Mouse (Mus musculus) kidney, adult 2 months (tissue): ENCODE results near the gene Hamp. TPM values are rescaled to one million over a fixed set of nuclear protein-coding genes. Genes with fewer than 3 reads are reported as not detected.
A peak's percentile ranks its signal among the peaks of the same experiment; 100 is the strongest.

Experiments used
- DNase-seq: peaks from one replicate; pipeline ENCODE4 v3.0.0; 2021
- H3K27ac ChIP-seq: fragments of 200-500 bp; 2 replicates; pipeline ENCODE4 v1.5.1; 2012; ENCODE audit warnings: low read depth, low read length, control low read depth, inconsistent platforms; ENCODE audit not compliant: insufficient read depth
- H3K27me3 ChIP-seq: fragments of 200-500 bp; replicated peaks from 2 replicates; pipeline ENCODE4 v1.6.1; 2012; ENCODE audit warnings: mild to moderate bottlenecking, moderate library complexity, low read length, inconsistent platforms; ENCODE audit not compliant: control insufficient read depth, insufficient read depth
- H3K36me3 ChIP-seq: fragments of 200-500 bp; 2 replicates; pipeline ENCODE4 v1.6.1; 2012; ENCODE audit warnings: mild to moderate bottlenecking, moderate library complexity, low read length, inconsistent platforms; ENCODE audit not compliant: control insufficient read depth, insufficient read depth
- H3K4me1 ChIP-seq: fragments of 200-500 bp; 2 replicates; pipeline ENCODE4 v1.6.1; 2011; ENCODE audit warnings: low read length; ENCODE audit not compliant: control insufficient read depth, insufficient read depth
- H3K4me3 ChIP-seq: fragments of 200-500 bp; 2 replicates; pipeline ENCODE4 v1.5.1; 2011; ENCODE audit warnings: mild to moderate bottlenecking, low read depth, low read length, control low read depth; ENCODE audit not compliant: insufficient read depth
- CTCF ChIP-seq: fragments of 200-500 bp; conservative IDR thresholded peaks from 2 replicates; pipeline ENCODE4 v1.5.1; 2011; ENCODE audit warnings: low read depth, mild to moderate bottlenecking, control low read depth, low read length, moderate library complexity, mixed read lengths; ENCODE audit not compliant: insufficient read depth, insufficient read length
- POLR2A ChIP-seq: fragments of 200-500 bp; IDR thresholded peaks from one replicate; pipeline ENCODE4 v1.6.1; 2011; ENCODE audit warnings: low read depth, low read length, control low read depth
- whole genome bisulfite sequencing: fragments of 180-500 bp; shearing (Covaris S2); methylation state at CpG from one replicate; pipeline ENCODE4 v1.1.7; 2018; 5-methylcytosine and 5-hydroxymethylcytosine counted together
- polyA plus RNA-seq: library from polyadenylated mRNA; depleted of rRNA; stranded (reverse); fragments of >200 nt; gene quantifications from 2 replicates; pipeline ENCODE4 v1.2.3, GENCODE M21; 2012; rRNA removed

Gene Hamp
- not detected in 2 replicates for polyA plus RNA-seq

DNA sequence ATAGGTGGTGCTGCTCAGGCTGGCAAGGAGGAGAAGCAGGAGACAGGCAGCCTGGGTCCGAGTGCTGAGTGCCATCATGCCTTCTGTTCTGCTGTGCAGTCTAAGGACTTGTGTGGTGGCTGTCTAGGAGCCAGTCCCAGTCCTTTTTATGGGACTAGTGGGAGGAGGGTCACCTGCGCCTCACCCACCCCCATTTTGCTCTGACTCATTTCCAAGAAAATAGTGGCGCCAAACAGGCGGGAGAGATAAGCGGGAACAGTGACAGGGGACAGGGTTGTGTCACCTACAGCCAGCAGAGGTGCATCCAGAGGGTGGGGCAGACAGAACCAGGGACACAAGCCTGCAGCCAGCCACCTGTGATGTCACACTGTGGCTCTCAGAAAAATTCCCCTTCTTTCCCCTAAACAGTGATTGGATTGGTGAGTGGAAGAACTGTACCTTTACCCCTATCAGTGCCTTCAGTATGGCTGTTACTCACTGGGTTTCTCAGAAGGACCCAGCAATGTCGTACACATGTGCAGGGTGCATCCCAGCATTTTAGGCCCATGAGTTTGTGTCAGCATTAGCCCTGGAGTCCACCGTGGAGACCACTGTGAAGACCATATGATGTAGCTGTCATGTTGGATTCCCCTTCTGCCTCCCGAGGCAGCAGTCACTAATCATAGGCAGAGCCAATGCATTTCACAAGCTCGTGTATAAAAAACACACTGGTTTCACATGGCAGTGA, at the start of gene Hamp:
Gene Hamp, minus strand, starts transcription at position 124 of the 727 bp plus-strand sequence.
- Histone ChIP-seq H3K27me3 (no peaks in the 10 kb centered on the region), H3K36me3 (peaks cover 2% of the 10 kb centered on the region), H3K27ac (no peak within 1 kb of the TSS), H3K4me1 (no peaks in the 10 kb centered on the region), H3K4me3 (no peak within 1 kb of the TSS)
- TF ChIP-seq POLR2A = no peak
- no peak for DNase-seq
- WGBS = 63% methylated on average over 9 of the region's 9 CpGs

DNA sequence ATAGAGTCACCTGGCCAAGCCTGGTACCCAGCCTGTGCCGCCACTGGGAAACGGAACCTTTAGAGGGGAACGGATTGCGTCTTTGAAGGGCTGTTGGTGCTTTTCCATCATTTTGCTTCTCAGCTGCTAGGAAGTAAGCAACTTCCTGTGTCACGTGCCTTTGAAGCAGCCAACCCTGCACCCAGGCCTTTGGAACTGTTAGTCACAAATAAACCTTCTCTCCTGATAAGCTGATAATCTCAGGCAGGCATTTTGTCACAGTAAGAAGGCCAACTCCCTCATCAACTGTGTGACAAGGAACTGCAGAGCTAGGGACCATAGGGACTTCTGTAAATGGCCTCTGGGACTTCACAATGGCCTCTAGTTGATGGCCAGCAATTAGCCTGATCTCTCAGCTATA, 48.3 kb upstream of the Hamp start:
- 57% methylated on average over 5 of the region's 5 CpGs for WGBS

DNA sequence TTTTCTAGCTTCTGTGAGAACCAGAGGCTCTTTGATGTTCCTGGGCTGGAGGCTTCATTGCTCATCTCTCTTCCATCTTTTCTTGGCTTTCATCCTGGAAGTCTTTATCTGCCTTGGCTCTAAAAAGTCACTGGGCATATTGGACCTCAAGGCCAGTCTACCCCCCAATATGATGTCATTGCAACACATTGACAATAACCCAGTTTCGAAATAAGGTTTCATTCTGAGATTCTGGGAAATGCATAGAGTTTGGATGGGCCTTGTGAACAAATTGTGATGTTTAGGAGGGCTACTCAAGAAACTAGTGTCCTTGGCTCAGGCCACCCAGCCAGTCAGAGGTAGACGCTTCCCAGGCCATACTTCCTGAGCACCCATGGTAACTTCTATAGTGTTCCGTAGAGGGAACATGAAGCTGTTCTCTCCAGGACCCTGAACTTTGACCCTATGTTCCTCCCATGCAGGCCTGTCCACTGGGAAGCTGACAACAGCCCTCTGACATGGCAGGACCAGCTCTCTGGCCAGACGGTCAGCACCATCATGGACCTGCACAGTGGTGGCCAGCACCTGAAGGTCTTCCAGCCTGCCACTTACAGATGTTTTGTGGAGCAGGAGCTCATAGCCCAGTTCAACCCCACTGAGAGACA, 44.8 kb upstream of the Hamp start:
- Histone ChIP-seq H3K27ac (no peak overlapping the region), H3K27me3 (no peaks in the 10 kb centered on the region), H3K4me1 (no peaks in the 10 kb centered on the region), H3K36me3 (no peaks in the 10 kb centered on the region), H3K4me3 (no peak overlapping the region)
- 90% methylated on average over 4 of the region's 4 CpGs for WGBS
- TF ChIP-seq POLR2A = no peak
- DNase-seq = no peak

More for the DNA sequence above, 48.3 kb upstream of the Hamp start:
- no peak overlapping the region for H3K4me3 ChIP-seq
- DNase-seq = no peak
- no peaks in the 10 kb centered on the region for H3K27me3 ChIP-seq
- H3K27ac ChIP-seq = no peak overlapping the region
- no peaks in the 10 kb centered on the region for H3K36me3 ChIP-seq
- TF ChIP-seq POLR2A (no peak), CTCF (no peak)
- no peaks in the 10 kb centered on the region for H3K4me1 ChIP-seq

DNA sequence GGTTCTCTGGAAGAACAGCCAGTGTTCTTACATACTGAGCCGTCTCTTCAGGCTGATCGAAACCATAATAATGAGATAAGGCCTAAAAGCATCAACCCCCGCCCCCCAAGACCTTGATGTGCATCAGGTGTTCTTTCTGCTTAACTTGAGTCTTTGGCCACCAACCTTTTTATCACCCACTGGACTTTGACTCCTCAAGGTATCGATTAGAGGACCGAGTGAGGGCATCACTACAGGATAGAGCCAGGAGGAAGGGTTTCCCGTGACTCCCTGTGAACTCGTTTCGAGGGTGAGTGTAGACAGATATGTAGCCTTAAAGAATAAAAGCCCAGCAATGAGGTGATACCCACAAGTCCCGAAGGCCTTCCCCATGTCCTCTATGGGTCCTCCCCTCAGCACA, 41.5 kb upstream of the Hamp start:
- WGBS = 88% methylated on average over 9 of the region's 9 CpGs
- no peak overlapping the region for H3K27ac ChIP-seq
- no peak overlapping the region for H3K4me3 ChIP-seq
- TF ChIP-seq POLR2A (no peak), CTCF (no peak)
- no peak for DNase-seq
- no peaks in the 10 kb centered on the region for H3K27me3 ChIP-seq
- no peaks in the 10 kb centered on the region for H3K4me1 ChIP-seq
- no peaks in the 10 kb centered on the region for H3K36me3 ChIP-seq

DNA sequence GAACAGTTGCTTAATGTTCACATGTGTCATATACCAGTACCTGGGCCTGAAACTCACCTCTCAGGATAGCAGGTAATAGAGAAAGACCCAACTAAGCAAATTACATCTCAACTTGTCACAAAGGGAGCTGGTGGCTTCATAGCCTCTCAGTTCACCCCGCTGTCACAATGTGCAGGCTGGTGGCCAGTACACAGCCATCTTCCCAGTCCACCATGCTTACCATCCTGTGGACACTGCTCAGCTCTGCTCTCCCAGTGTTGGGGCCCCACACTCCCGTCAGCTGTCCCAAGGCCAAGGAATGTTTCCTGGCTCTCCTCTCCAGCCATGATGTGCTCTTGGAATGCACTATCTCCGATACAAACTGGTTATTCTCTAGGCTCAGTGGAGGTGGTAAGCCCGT, 37.9 kb upstream of the Hamp start:
- Histone ChIP-seq H3K4me3 (no peak overlapping the region), H3K27me3 (no peaks in the 10 kb centered on the region), H3K36me3 (no peaks in the 10 kb centered on the region), H3K4me1 (no peaks in the 10 kb centered on the region), H3K27ac (no peak overlapping the region)
- no peak for DNase-seq
- no peak for TF ChIP-seq CTCF
- 95% methylated on average over 4 of the region's 4 CpGs for WGBS

DNA sequence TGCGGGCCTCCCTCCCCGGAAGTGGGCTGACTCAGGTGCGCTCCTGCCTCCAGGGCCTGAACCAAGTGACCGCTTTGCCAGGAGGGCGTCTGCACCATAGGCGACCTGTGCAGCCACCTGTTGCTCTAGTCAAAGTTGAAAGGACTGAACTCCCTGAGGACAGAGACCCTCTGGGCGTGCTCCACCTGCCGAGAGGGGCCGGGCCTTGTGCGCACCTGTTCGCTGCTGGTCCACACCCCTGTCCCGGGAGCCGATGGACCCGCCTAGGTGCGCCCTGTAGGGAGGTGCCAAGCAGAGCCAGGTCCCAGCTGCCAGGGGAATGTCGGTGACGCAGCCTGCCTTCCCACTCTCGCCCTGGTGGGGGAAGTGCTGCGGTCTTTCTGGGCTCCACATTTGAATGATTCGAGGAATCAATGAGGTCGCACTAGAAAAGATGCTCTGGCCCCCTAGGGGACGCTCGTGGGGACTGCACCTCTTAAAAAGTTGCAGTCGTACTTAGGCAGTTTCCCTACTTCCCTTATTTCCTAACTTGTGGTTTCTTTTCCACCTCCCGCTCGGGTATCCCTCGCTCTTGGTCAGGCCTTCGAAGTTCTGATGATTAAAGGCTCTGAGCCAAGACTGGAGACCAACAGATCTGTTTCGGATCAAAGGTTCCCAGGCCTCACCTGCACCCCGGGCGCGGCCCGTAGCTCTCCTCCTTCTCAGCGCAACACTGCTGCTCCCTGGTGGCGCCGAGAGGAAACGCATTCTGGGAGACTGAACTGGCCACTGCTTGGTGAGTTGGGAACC, 29.9 kb upstream of the Hamp start, which contains the start of gene Fam187b:
Gene Fam187b, plus strand, starts transcription at position 290 of the 789 bp plus-strand sequence.
- Histone ChIP-seq H3K36me3 (no peaks in the 10 kb centered on the region), H3K27me3 (no peaks in the 10 kb centered on the region), H3K27ac (peak within 1 kb of the TSS; percentile 96), H3K4me3 (peak within 1 kb of the TSS; percentile 58), H3K4me1 (peaks cover 8% of the 10 kb centered on the region; the same call in 1 of the 2 replicates)
- WGBS = 1% methylated on average over 37 of the region's 37 CpGs
- peak; percentile 94 for DNase-seq
- TF ChIP-seq POLR2A (peak; percentile 44), CTCF (peak; percentile 85)

DNA sequence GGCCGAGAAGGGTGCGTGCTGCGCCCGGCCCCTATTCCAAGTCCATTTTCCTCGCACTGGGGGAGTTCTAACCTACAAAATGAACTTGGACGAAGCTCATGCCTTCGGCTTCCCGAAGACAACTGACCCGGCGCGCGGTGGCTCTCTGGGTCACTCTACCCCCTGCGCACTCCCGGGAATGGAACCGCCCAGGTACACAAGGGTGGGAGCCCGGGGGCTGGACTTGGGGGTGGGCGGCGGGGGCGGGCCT, 29.3 kb upstream of the Hamp start, which contains the start of gene Lsr:
Gene Lsr, minus strand, starts transcription at position 214 of the 250 bp plus-strand sequence.
- WGBS = under 1% methylated on average over 19 of the region's 19 CpGs
- TF ChIP-seq POLR2A (no peak), CTCF (no peak)
- Histone ChIP-seq H3K27me3 (no peaks in the 10 kb centered on the region), H3K4me3 (peak within 1 kb of the TSS; percentile 58), H3K4me1 (peaks cover 8% of the 10 kb centered on the region; the same call in 1 of the 2 replicates), H3K36me3 (no peaks in the 10 kb centered on the region), H3K27ac (peak within 1 kb of the TSS; percentile 96)
- DNase-seq = peak; percentile 86
